Mouse (Mus musculus): ENCODE results near the gene Pafah1b3. TPM values are rescaled to one million over a fixed set of nuclear protein-coding genes. Genes with fewer than 3 reads are reported as not detected.
"Not testable (repeated sequence)": the region's sequence is repeated elsewhere in the genome, so short reads cannot be mapped to it uniquely, and the experiment has no call there.

Gene Pafah1b3
- polyA plus RNA-seq (2015; fragmentation: Nextera tagmentation; extraction: Ambion mirVana): 176 and 198 TPM in 2 replicates

GRCm38 (mm10) chr7:25297454-25298325 is at the start of gene Pafah1b3:
Gene Pafah1b3, minus strand, starts transcription at chr7:25297986.
- WGBS: under 1% methylated on average over 51 of the region's 52 CpGs
- H3K4me2 ChIP-seq: peak within 1 kb of the TSS; percentile 76
- H3K27ac ChIP-seq: peak within 1 kb of the TSS; percentile 94
- no peaks in the 10 kb centered on the region for H3K9me3 ChIP-seq
- peaks cover 32% of the 10 kb centered on the region for H3K36me3 ChIP-seq
- peak within 1 kb of the TSS; percentile 70 for H3K4me3 ChIP-seq
- H3K27me3 ChIP-seq: no peaks in the 10 kb centered on the region
- peaks cover 27% of the 10 kb centered on the region for H3K4me1 ChIP-seq
- H3K9ac ChIP-seq: peak within 1 kb of the TSS; percentile 83
- peak; percentile 81 for ATAC-seq (ENCODE audit: insufficient number of reproducible peaks, low FRiP score, low TSS enrichment, low read depth)

GRCm38 (mm10) chr7:25341000-25341784 is 43.4 kb upstream of the Pafah1b3 start:
- H3K36me3 ChIP-seq: peaks cover 78% of the 10 kb centered on the region

GRCm38 (mm10) chr7:25339329-25339728 is 41.5 kb upstream of the Pafah1b3 start:
- Histone ChIP-seq H3K4me2 (no peak overlapping the region), H3K36me3 (peaks cover 83% of the 10 kb centered on the region), H3K27me3 (no peaks in the 10 kb centered on the region), H3K9me3 (no peaks in the 10 kb centered on the region), H3K4me3 (no peak overlapping the region), H3K4me1 (no peaks in the 10 kb centered on the region), H3K27ac (no peak overlapping the region), H3K9ac (no peak overlapping the region)
- ATAC-seq (ENCODE audit: insufficient number of reproducible peaks, low FRiP score, low TSS enrichment, low read depth): no peak
- 90% methylated on average over 9 of the region's 9 CpGs for WGBS

More at GRCm38 (mm10) chr7:25341000-25341784, 43.4 kb upstream of the Pafah1b3 start:
- no peaks in the 10 kb centered on the region for H3K27me3 ChIP-seq
- no peak overlapping the region for H3K4me3 ChIP-seq
- no peaks in the 10 kb centered on the region for H3K4me1 ChIP-seq
- no peak overlapping the region for H3K4me2 ChIP-seq
- no peak overlapping the region for H3K27ac ChIP-seq
- WGBS: 79% methylated on average over 20 of the region's 20 CpGs
- no peak overlapping the region for H3K9ac ChIP-seq
- ATAC-seq (ENCODE audit: insufficient number of reproducible peaks, low FRiP score, low TSS enrichment, low read depth): no peak
- no peaks in the 10 kb centered on the region for H3K9me3 ChIP-seq

- no peak overlapping the region for H3K9ac ChIP-seq
- peaks cover 74% of the 10 kb centered on the region for H3K36me3 ChIP-seq
- no peak overlapping the region for H3K4me2 ChIP-seq
- no peaks in the 10 kb centered on the region for H3K4me1 ChIP-seq
- ATAC-seq (ENCODE audit: insufficient number of reproducible peaks, low FRiP score, low TSS enrichment, low read depth): peak; percentile 11; the same call in 1 of the 2 replicates
- H3K27me3 ChIP-seq: no peaks in the 10 kb centered on the region
- H3K4me3 ChIP-seq: no peak overlapping the region
- no peak overlapping the region for H3K27ac ChIP-seq
- H3K9me3 ChIP-seq: no peaks in the 10 kb centered on the region
- 82% methylated on average over 12 of the region's 12 CpGs for WGBS
Observed at GRCm38 (mm10) chr7:25334472-25334871, 36.7 kb upstream of the Pafah1b3 start.

- peaks cover 69% of the 10 kb centered on the region for H3K36me3 ChIP-seq
- no peaks in the 10 kb centered on the region for H3K9me3 ChIP-seq
- no peak overlapping the region for H3K4me3 ChIP-seq
- H3K9ac ChIP-seq: 0 out of 2 replicates have a peak overlapping the region, but pooled peaks have one; percentile 14
- H3K27ac ChIP-seq: no peak overlapping the region
- peak; percentile 62 for ATAC-seq (ENCODE audit: insufficient number of reproducible peaks, low FRiP score, low TSS enrichment, low read depth)
- no peaks in the 10 kb centered on the region for H3K27me3 ChIP-seq
- H3K4me2 ChIP-seq: no peak overlapping the region
- 44% methylated on average over 16 of the region's 16 CpGs for WGBS
- H3K4me1 ChIP-seq: no peaks in the 10 kb centered on the region
Observed at GRCm38 (mm10) chr7:25333596-25334307, 36.0 kb upstream of the Pafah1b3 start.

- Histone ChIP-seq H3K27ac (peak overlapping the region; percentile 27; the same call in 1 of the 2 replicates), H3K9ac (no peak overlapping the region), H3K9me3 (no peaks in the 10 kb centered on the region), H3K27me3 (no peaks in the 10 kb centered on the region), H3K4me3 (no peak overlapping the region), H3K4me1 (peaks cover 24% of the 10 kb centered on the region), H3K4me2 (no peak overlapping the region), H3K36me3 (peaks cover 25% of the 10 kb centered on the region)
- ATAC-seq (ENCODE audit: insufficient number of reproducible peaks, low FRiP score, low TSS enrichment, low read depth): no peak
- 81% methylated on average over 8 of the region's 8 CpGs for WGBS
Observed at GRCm38 (mm10) chr7:25326233-25326632, 28.4 kb upstream of the Pafah1b3 start.

- not testable (repeated sequence) for H3K27me3 ChIP-seq; H3K4me2 ChIP-seq; H3K4me3 ChIP-seq; H3K27ac ChIP-seq; H3K9ac ChIP-seq; ATAC-seq (ENCODE audit: insufficient number of reproducible peaks, low FRiP score, low TSS enrichment, low read depth); H3K9me3 ChIP-seq
- Histone ChIP-seq H3K36me3 (peaks cover 17% of the 10 kb centered on the region), H3K4me1 (peaks cover 26% of the 10 kb centered on the region)
- 89% methylated on average over 6 of the region's 6 CpGs for WGBS
Observed at GRCm38 (mm10) chr7:25325431-25325830, 27.6 kb upstream of the Pafah1b3 start.

- Histone ChIP-seq H3K27me3 (no peaks in the 10 kb centered on the region), H3K9me3 (no peaks in the 10 kb centered on the region), H3K4me1 (peaks cover 31% of the 10 kb centered on the region), H3K27ac (no peak overlapping the region), H3K4me3 (no peak overlapping the region), H3K4me2 (no peak overlapping the region), H3K36me3 (peaks cover 1% of the 10 kb centered on the region), H3K9ac (no peak overlapping the region)
- 84% methylated on average over 2 of the region's 2 CpGs for WGBS
- no peak for ATAC-seq (ENCODE audit: insufficient number of reproducible peaks, low FRiP score, low TSS enrichment, low read depth)
Observed at GRCm38 (mm10) chr7:25323219-25323618, 25.4 kb upstream of the Pafah1b3 start.

GRCm38 (mm10) chr7:25322058-25322484 is 24.3 kb upstream of the Pafah1b3 start:
- Histone ChIP-seq H3K9ac (no peak overlapping the region), H3K27ac (peak overlapping the region; percentile 94), H3K4me3 (peak overlapping the region; percentile 21), H3K4me1 (peaks cover 41% of the 10 kb centered on the region), H3K27me3 (no peaks in the 10 kb centered on the region), H3K9me3 (no peaks in the 10 kb centered on the region), H3K4me2 (peak overlapping the region; percentile 44), H3K36me3 (no peaks in the 10 kb centered on the region)
- peak; percentile 83 for ATAC-seq (ENCODE audit: insufficient number of reproducible peaks, low FRiP score, low TSS enrichment, low read depth)
- whole genome bisulfite sequencing: 14% methylated on average over 6 of the region's 6 CpGs

GRCm38 (mm10) chr7:25317446-25317999 is 19.7 kb upstream of the Pafah1b3 start:
- H3K4me3 ChIP-seq: peak overlapping the region; percentile 68
- H3K27me3 ChIP-seq: peaks cover 34% of the 10 kb centered on the region
- no peaks in the 10 kb centered on the region for H3K36me3 ChIP-seq
- no peak for ATAC-seq (ENCODE audit: insufficient number of reproducible peaks, low FRiP score, low TSS enrichment, low read depth)
- peaks cover 50% of the 10 kb centered on the region for H3K4me1 ChIP-seq
- peak overlapping the region; percentile 91 for H3K27ac ChIP-seq
- WGBS: 13% methylated on average over 21 of the region's 21 CpGs
- H3K4me2 ChIP-seq: peak overlapping the region; percentile 98
- peak overlapping the region; percentile 76 for H3K9ac ChIP-seq
- no peaks in the 10 kb centered on the region for H3K9me3 ChIP-seq

All from limb, embryonic 15.5 days (tissue).